Comparison of ENCODE assay signal across 22 mouse cellular contexts in genomic region chr7:16689196-16689595, GRCm38 (mm10). TPM values are rescaled to one million over a fixed set of nuclear protein-coding genes. Genes with fewer than 3 reads are reported as not detected.
DNase-seq lines count a peak whose midpoint lies in the region; ATAC-seq and TF ChIP-seq lines count a peak whose summit lies in the region.
"Had no signal": no experiment of that assay in that cellular context is flagged by ENCODE, and none has a peak within 500 bp of the region (broad histone marks: within the 10 kb centered on the region; RNA-seq: fewer than 3 reads in every experiment).

No protein-coding gene starts in this region.

- 63% methylated on average over 5 of the region's 5 CpGs for WGBS in heart, embryonic 11.5 days (ENCODE audit: insufficient replicate concordance)
- 70% methylated on average over 5 of the region's 5 CpGs for WGBS in kidney, adult 2 months
- WGBS in lung, postnatal 0 days: 56% methylated on average over 5 of the region's 5 CpGs
- 62% methylated on average over 5 of the region's 5 CpGs for WGBS in stomach, postnatal 0 days

- no peak overlapping the region for H3K9ac ChIP-seq in heart, embryonic 11.5 days (ENCODE audit: low read depth, low read length)
- no peak overlapping the region for H3K9ac ChIP-seq in lung, postnatal 0 days (replicated peaks; ENCODE audit: low read depth)
- no peak overlapping the region for H3K9ac ChIP-seq in stomach, postnatal 0 days (ENCODE audit: low read length)
- H3K9ac ChIP-seq: forebrain, embryonic 13.5 days; heart, embryonic 13.5 days; hindbrain, embryonic 12.5 days; limb, embryonic 13.5 days; liver, embryonic 15.5 days; midbrain, embryonic 15.5 days had no signal

- H3K4me2 ChIP-seq in heart, embryonic 11.5 days: no peak overlapping the region
- H3K4me2 ChIP-seq in lung, postnatal 0 days (replicated peaks; ENCODE audit: low read depth, low read length): no peak overlapping the region
- no peak overlapping the region for H3K4me2 ChIP-seq in stomach, postnatal 0 days (replicated peaks; ENCODE audit: low read depth)
- H3K4me2 ChIP-seq: forebrain, embryonic 13.5 days; heart, embryonic 13.5 days; hindbrain, embryonic 12.5 days; limb, embryonic 13.5 days; liver, embryonic 15.5 days; midbrain, embryonic 15.5 days had no signal

- H3K9me3 ChIP-seq in heart, embryonic 11.5 days (replicated peaks; ENCODE audit: control insufficient read depth, low read length): peaks cover 2% of the 10 kb centered on the region; the same call in 1 of the 2 replicates
- no peaks in the 10 kb centered on the region for H3K9me3 ChIP-seq in lung, postnatal 0 days (ENCODE audit: low read length)
- H3K9me3 ChIP-seq in stomach, postnatal 0 days (ENCODE audit: control insufficient read depth, low read length): 0 out of 2 replicates have a peak, but pooled peaks cover 3% of the 10 kb centered on the region
- H3K9me3 ChIP-seq: liver, embryonic 15.5 days; midbrain, embryonic 15.5 days had no signal

- H3K36me3 ChIP-seq in heart, embryonic 11.5 days (ENCODE audit: control insufficient read depth, insufficient read depth, low read length): no peaks in the 10 kb centered on the region
- no peaks in the 10 kb centered on the region for H3K36me3 ChIP-seq in kidney, adult 2 months (ENCODE audit: control insufficient read depth, insufficient read depth, low read length)
- H3K36me3 ChIP-seq in lung, postnatal 0 days (ENCODE audit: insufficient read depth, low read length): no peaks in the 10 kb centered on the region
- H3K36me3 ChIP-seq in stomach, postnatal 0 days (ENCODE audit: control insufficient read depth, insufficient read depth, low read length): no peaks in the 10 kb centered on the region
- H3K36me3 ChIP-seq: heart, embryonic 13.5 days; hindbrain, embryonic 12.5 days; limb, embryonic 13.5 days; liver, embryonic 15.5 days; midbrain, embryonic 15.5 days had no signal

- ATAC-seq in heart, embryonic 11.5 days (replicated peaks; ENCODE audit: insufficient number of reproducible peaks, low FRiP score, low TSS enrichment): no peak
- peak; percentile 41; the same call in 1 of the 2 replicates for ATAC-seq in lung, postnatal 0 days
- no peak for ATAC-seq in stomach, postnatal 0 days (ENCODE audit: low FRiP score, low TSS enrichment)
- ATAC-seq: forebrain, embryonic 13.5 days; inflammation-experienced regulatory T-cells, adult 6 months; midbrain, embryonic 15.5 days; Patski had no signal

- H3K27me3 ChIP-seq in heart, embryonic 11.5 days (ENCODE audit: control insufficient read depth, insufficient read depth, low read length): no peaks in the 10 kb centered on the region
- H3K27me3 ChIP-seq in kidney, adult 2 months (replicated peaks; ENCODE audit: control insufficient read depth, insufficient read depth, low read length): no peaks in the 10 kb centered on the region
- H3K27me3 ChIP-seq in lung, postnatal 0 days (replicated peaks; ENCODE audit: insufficient read depth, low read length): no peaks in the 10 kb centered on the region
- H3K27me3 ChIP-seq in stomach, postnatal 0 days (ENCODE audit: control insufficient read depth, insufficient read depth, low read length): no peaks in the 10 kb centered on the region
- H3K27me3 ChIP-seq: forebrain, embryonic 13.5 days; heart, embryonic 13.5 days; hindbrain, embryonic 12.5 days; limb, embryonic 13.5 days; liver, embryonic 15.5 days; midbrain, embryonic 15.5 days; Patski had no signal

- no peak for TF ChIP-seq POLR2A in kidney, adult 2 months (IDR thresholded peaks at IDR 0.05; ENCODE audit: low read depth, low read length)

- TF ChIP-seq EP300 in lung, postnatal 0 days (IDR thresholded peaks at IDR 0.05): no peak
- no peak for TF ChIP-seq EP300 in stomach, postnatal 0 days (optimal IDR thresholded peaks at IDR 0.05)

- TF ChIP-seq CTCF in kidney, adult 2 months (conservative IDR thresholded peaks at IDR 0.05; ENCODE audit: insufficient read depth, insufficient read length, low read depth, low read length): no peak
- peak; percentile 20; the same call in 1 of the 2 replicates for TF ChIP-seq CTCF in lung, postnatal 0 days (IDR thresholded peaks at IDR 0.05)
- peak; percentile 28 for TF ChIP-seq CTCF in stomach, postnatal 0 days (IDR thresholded peaks at IDR 0.05; ENCODE audit: low read depth)

- no peak overlapping the region for H3K4me3 ChIP-seq in heart, embryonic 11.5 days (ENCODE audit: low read depth, low read length)
- H3K4me3 ChIP-seq in kidney, adult 2 months (ENCODE audit: insufficient read depth, low read depth, low read length): no peak overlapping the region
- no peak overlapping the region for H3K4me3 ChIP-seq in lung, postnatal 0 days (ENCODE audit: low read depth, low read length)
- no peak overlapping the region for H3K4me3 ChIP-seq in stomach, postnatal 0 days (ENCODE audit: low read depth, low read length)
- H3K4me3 ChIP-seq: forebrain, embryonic 13.5 days; heart, embryonic 13.5 days; hindbrain, embryonic 12.5 days; limb, embryonic 13.5 days; liver, embryonic 15.5 days; midbrain, embryonic 15.5 days had no signal

- no peaks in the 10 kb centered on the region for H3K4me1 ChIP-seq in heart, embryonic 11.5 days (ENCODE audit: control insufficient read depth, insufficient read depth, low read length)
- H3K4me1 ChIP-seq in kidney, adult 2 months (ENCODE audit: control insufficient read depth, insufficient read depth, low read length): no peaks in the 10 kb centered on the region
- no peaks in the 10 kb centered on the region for H3K4me1 ChIP-seq in lung, postnatal 0 days (ENCODE audit: insufficient read depth, low read depth, low read length)
- H3K4me1 ChIP-seq in stomach, postnatal 0 days (replicated peaks; ENCODE audit: control insufficient read depth, insufficient read depth): no peaks in the 10 kb centered on the region
- H3K4me1 ChIP-seq: forebrain, embryonic 13.5 days; heart, embryonic 13.5 days; hindbrain, embryonic 12.5 days; limb, embryonic 13.5 days; liver, embryonic 15.5 days; midbrain, embryonic 15.5 days had no signal

- peak; percentile 90 for DNase-seq in heart, adult 11 months
- peak; percentile 55 for DNase-seq in kidney, postnatal 10 days
- no peak for DNase-seq in kidney, adult 2 months
- peak; percentile 22 for DNase-seq in lung, postnatal 0 days (ENCODE audit: low spot score)
- no peak for DNase-seq in lung, postnatal 25 days (ENCODE audit: low spot score)
- no peak for DNase-seq in stomach, postnatal 0 days (ENCODE audit: low spot score)
- DNase-seq in frontal cortex, postnatal 14 days (ENCODE audit: low spot score in 2 of 2): no peak
- DNase-seq: cerebellum, adult 9-11 months; gastrocnemius, postnatal 25 days; layer of hippocampus, adult 9-11 months; thymus, adult 18-20 months had no signal

- H3K27ac ChIP-seq in heart, embryonic 11.5 days (ENCODE audit: low read depth, low read length): no peak overlapping the region
- H3K27ac ChIP-seq in kidney, adult 2 months (ENCODE audit: insufficient read depth, low read depth, low read length): no peak overlapping the region
- H3K27ac ChIP-seq in lung, postnatal 0 days (ENCODE audit: low read length): no peak overlapping the region
- no peak overlapping the region for H3K27ac ChIP-seq in stomach, postnatal 0 days (replicated peaks)
- H3K27ac ChIP-seq: forebrain, embryonic 13.5 days; heart, embryonic 13.5 days; hindbrain, embryonic 12.5 days; limb, embryonic 13.5 days; liver, embryonic 15.5 days; midbrain, embryonic 15.5 days had no signal

RNA-seq across cellular contexts. Expression of gene Ceacam15, which starts 13.7 kb away (rescaled TPM):
- polyA plus RNA-seq in heart, embryonic 11.5 days (2014; fragmentation: Nextera tagmentation; extraction: Ambion mirVana): 0.11 and 0.21 TPM in 2 replicates
- not detected in 2 replicates for polyA plus RNA-seq in kidney, adult 2 months (2012; rRNA removed)
- polyA plus RNA-seq in lung, postnatal 0 days (2015; fragmentation: Nextera tagmentation; extraction: Ambion mirVana): not detected in 2 replicates
- polyA plus RNA-seq in stomach, postnatal 0 days (2015; fragmentation: Nextera tagmentation; extraction: Ambion mirVana): not detected in 2 replicates
- polyA plus RNA-seq: C2C12; forebrain, embryonic 13.5 days; hindbrain, embryonic 12.5 days; limb, embryonic 13.5 days; liver, embryonic 15.5 days; midbrain, embryonic 15.5 days; Patski; urinary bladder, adult 2 months had no signal

RNA-seq across cellular contexts. Expression of gene Ceacam9, which starts 32.5 kb away (rescaled TPM):
- polyA plus RNA-seq in heart, embryonic 11.5 days (2014; fragmentation: Nextera tagmentation; extraction: Ambion mirVana): not detected in 2 replicates
- polyA plus RNA-seq in kidney, adult 2 months (2012; rRNA removed): not detected in 2 replicates
- not detected in 2 replicates for polyA plus RNA-seq in lung, postnatal 0 days (2015; fragmentation: Nextera tagmentation; extraction: Ambion mirVana)
- polyA plus RNA-seq in stomach, postnatal 0 days (2015; fragmentation: Nextera tagmentation; extraction: Ambion mirVana): not detected in 2 replicates
- polyA plus RNA-seq: C2C12; forebrain, embryonic 13.5 days; heart, embryonic 13.5 days; hindbrain, embryonic 12.5 days; inflammation-experienced regulatory T-cells, adult 6 months; limb, embryonic 13.5 days; liver, embryonic 15.5 days; Patski; urinary bladder, adult 2 months had no signal

RNA-seq across cellular contexts. Expression of gene Ap2s1, which starts 49.0 kb away (rescaled TPM):
- 256 TPM in 2 replicates for polyA plus RNA-seq in heart, embryonic 11.5 days (2014; fragmentation: Nextera tagmentation; extraction: Ambion mirVana)
- 288 and 300 TPM in 2 replicates for polyA plus RNA-seq in kidney, adult 2 months (2012; rRNA removed)
- polyA plus RNA-seq in lung, postnatal 0 days (2015; fragmentation: Nextera tagmentation; extraction: Ambion mirVana): 240 and 261 TPM in 2 replicates
- polyA plus RNA-seq in stomach, postnatal 0 days (2015; fragmentation: Nextera tagmentation; extraction: Ambion mirVana): 225 and 229 TPM in 2 replicates

Comparison
In these comparisons a context has a peak if more than half of its experiments do, and no peak if none do; other contexts are left out.
1. DNase-seq: peak in heart, adult 11 months (single experiment), kidney, postnatal 10 days (single experiment) and lung, postnatal 0 days (single experiment); none in kidney, adult 2 months (single experiment), lung, postnatal 25 days (single experiment), stomach, postnatal 0 days (single experiment) and frontal cortex, postnatal 14 days (0 of 2).